Comparison of ENCODE assay signal across 24 mouse cellular contexts in the genomic region with DNA sequence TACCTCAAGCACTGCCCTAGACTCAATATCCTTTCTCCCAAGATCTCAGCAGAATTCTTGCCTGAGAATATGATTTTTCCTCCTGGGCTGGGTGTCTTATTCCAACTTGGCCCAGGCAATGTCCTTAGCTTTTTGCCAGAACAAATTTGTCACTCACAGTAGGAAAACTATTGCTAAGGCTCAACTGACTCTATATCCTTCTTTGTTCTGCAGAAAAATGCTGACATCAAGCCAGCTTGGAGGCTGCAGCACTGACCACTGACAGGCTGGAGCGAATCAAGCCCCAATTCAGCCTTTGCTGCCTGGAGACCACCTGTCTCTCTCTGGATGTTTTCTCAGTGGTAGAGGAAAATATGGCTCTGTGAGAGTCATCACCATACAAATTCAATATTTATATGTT.
DNase-seq lines count a peak whose midpoint lies in the region; ATAC-seq and TF ChIP-seq lines count a peak whose summit lies in the region.
"Had no signal": no experiment of that assay in that cellular context is flagged by ENCODE, and none has a peak within 500 bp of the region (broad histone marks: within the 10 kb centered on the region; RNA-seq: fewer than 3 reads in every experiment).

No protein-coding gene starts in this region.

- WGBS in heart, embryonic 11.5 days (ENCODE audit: insufficient replicate concordance) = 75% methylated on average over 1 of the region's 1 CpGs
- 73% methylated on average over 1 of the region's 1 CpGs for WGBS in stomach, postnatal 0 days

- no peaks in the 10 kb centered on the region for H3K27me3 ChIP-seq in heart, embryonic 11.5 days (ENCODE audit: control insufficient read depth, insufficient read depth, low read length)
- H3K27me3 ChIP-seq in stomach, postnatal 0 days (ENCODE audit: control insufficient read depth, insufficient read depth, low read length) = no peaks in the 10 kb centered on the region
- H3K27me3 ChIP-seq: forebrain, embryonic 13.5 days; kidney, embryonic 15.5 days; limb, embryonic 13.5 days; megakaryocyte, embryonic 14.5 days; midbrain, embryonic 15.5 days; neural tube, embryonic 15.5 days had no signal

- no peak for ATAC-seq in heart, embryonic 11.5 days (replicated peaks; ENCODE audit: insufficient number of reproducible peaks, low FRiP score, low TSS enrichment)
- ATAC-seq in stomach, postnatal 0 days (ENCODE audit: low FRiP score, low TSS enrichment) = no peak
- ATAC-seq: CD4-positive, CD25-positive, alpha-beta regulatory T cell, adult 4 months; forebrain, embryonic 13.5 days; hindbrain, embryonic 16.5 days; intestine, postnatal 0 days; midbrain, embryonic 15.5 days had no signal

- H3K9me3 ChIP-seq in heart, embryonic 11.5 days (replicated peaks; ENCODE audit: control insufficient read depth, low read length) = no peaks in the 10 kb centered on the region
- H3K9me3 ChIP-seq in stomach, postnatal 0 days (ENCODE audit: control insufficient read depth, low read length) = no peaks in the 10 kb centered on the region
- H3K9me3 ChIP-seq: embryonic facial prominence, embryonic 10.5 days; kidney, embryonic 15.5 days; limb, embryonic 13.5 days; midbrain, embryonic 15.5 days; neural tube, embryonic 15.5 days had no signal

- no peak for TF ChIP-seq CTCF in stomach, postnatal 0 days (IDR thresholded peaks at IDR 0.05; ENCODE audit: low read depth)

- DNase-seq in cerebellum, postnatal 14 days = peak; percentile 17 to 48
- DNase-seq in cerebellum, adult 11 months = no peak
- peak; percentile 39 to 45 for DNase-seq in heart, postnatal 10 days
- DNase-seq in heart, postnatal 14 days = peak; percentile 11 to 24
- peak; percentile 4 for DNase-seq in lung, postnatal 25 days (ENCODE audit: low spot score)
- no peak for DNase-seq in layer of hippocampus, adult 18-20 months (ENCODE audit: low spot score in 2 of 2)
- DNase-seq in stomach, postnatal 0 days (ENCODE audit: low spot score) = no peak
- DNase-seq: adrenal gland, postnatal 25 days; cerebellum, adult 18-20 months; kidney, postnatal 4 days; right cerebral cortex, postnatal 14 days; thymus, adult 18-20 months had no signal

- no peaks in the 10 kb centered on the region for H3K4me1 ChIP-seq in heart, embryonic 11.5 days (ENCODE audit: control insufficient read depth, insufficient read depth, low read length)
- no peaks in the 10 kb centered on the region for H3K4me1 ChIP-seq in stomach, postnatal 0 days (replicated peaks; ENCODE audit: control insufficient read depth, insufficient read depth)
- H3K4me1 ChIP-seq: embryonic facial prominence, embryonic 10.5 days; forebrain, embryonic 13.5 days; kidney, embryonic 15.5 days; limb, embryonic 13.5 days; megakaryocyte, embryonic 14.5 days; midbrain, embryonic 15.5 days; neural tube, embryonic 15.5 days had no signal

- no peaks in the 10 kb centered on the region for H3K36me3 ChIP-seq in heart, embryonic 11.5 days (ENCODE audit: control insufficient read depth, insufficient read depth, low read length)
- no peaks in the 10 kb centered on the region for H3K36me3 ChIP-seq in stomach, postnatal 0 days (ENCODE audit: control insufficient read depth, insufficient read depth, low read length)
- H3K36me3 ChIP-seq: embryonic facial prominence, embryonic 10.5 days; kidney, embryonic 15.5 days; limb, embryonic 13.5 days; midbrain, embryonic 15.5 days; neural tube, embryonic 15.5 days had no signal

- no peak overlapping the region for H3K4me2 ChIP-seq in heart, embryonic 11.5 days
- no peak overlapping the region for H3K4me2 ChIP-seq in stomach, postnatal 0 days (replicated peaks; ENCODE audit: low read depth)
- H3K4me2 ChIP-seq: forebrain, embryonic 13.5 days; kidney, embryonic 15.5 days; limb, embryonic 13.5 days; midbrain, embryonic 15.5 days; neural tube, embryonic 15.5 days had no signal

- intact Hi-C loops in heart, postnatal 10 days (cut with DNase I) = no loop called here
- intact Hi-C loops in heart, postnatal 14 days (cut with DNase I) = no loop called here

- no peak overlapping the region for H3K27ac ChIP-seq in heart, embryonic 11.5 days (ENCODE audit: low read depth, low read length)
- H3K27ac ChIP-seq in stomach, postnatal 0 days (replicated peaks) = no peak overlapping the region
- H3K27ac ChIP-seq: embryonic facial prominence, embryonic 10.5 days; forebrain, embryonic 13.5 days; kidney, embryonic 15.5 days; limb, embryonic 13.5 days; liver, embryonic 14.5 days; midbrain, embryonic 15.5 days; neural tube, embryonic 15.5 days had no signal

- no peak overlapping the region for H3K4me3 ChIP-seq in heart, embryonic 11.5 days (ENCODE audit: low read depth, low read length)
- no peak overlapping the region for H3K4me3 ChIP-seq in stomach, postnatal 0 days (ENCODE audit: low read depth, low read length)
- H3K4me3 ChIP-seq: embryonic facial prominence, embryonic 10.5 days; forebrain, embryonic 13.5 days; kidney, embryonic 15.5 days; limb, embryonic 13.5 days; megakaryocyte, embryonic 14.5 days; midbrain, embryonic 15.5 days; neural tube, embryonic 15.5 days had no signal

- no peak overlapping the region for H3K9ac ChIP-seq in heart, embryonic 11.5 days (ENCODE audit: low read depth, low read length)
- H3K9ac ChIP-seq in stomach, postnatal 0 days (ENCODE audit: low read length) = no peak overlapping the region
- H3K9ac ChIP-seq: forebrain, embryonic 13.5 days; kidney, embryonic 15.5 days; limb, embryonic 13.5 days; liver, embryonic 14.5 days; midbrain, embryonic 15.5 days; neural tube, embryonic 15.5 days had no signal

- TF ChIP-seq EP300 in stomach, postnatal 0 days (optimal IDR thresholded peaks at IDR 0.05) = no peak

Comparison
In these comparisons a context has a peak if more than half of its experiments do, and no peak if none do; other contexts are left out.
1. DNase-seq: peak in cerebellum, postnatal 14 days (2 of 2), heart, postnatal 10 days (2 of 2), heart, postnatal 14 days (2 of 2) and lung, postnatal 25 days (single experiment); none in cerebellum, adult 11 months (single experiment), layer of hippocampus, adult 18-20 months (0 of 2) and stomach, postnatal 0 days (single experiment).